Mouse (Mus musculus) lung, postnatal 14 days (tissue): ENCODE measurements around the gene Glyat.

Experiments used
- DNase-seq: peaks from one replicate; pipeline ENCODE4 v3.0.0; 2021

Gene Glyat

GRCm38 (mm10) chr19:12695590-12695989 lies 62.5 kb downstream of the Glyat start, which contains the start of gene Keg1:
Keg1 (plus strand) TSS chr19:12695786.
- DNase-seq: no peak

DNA sequence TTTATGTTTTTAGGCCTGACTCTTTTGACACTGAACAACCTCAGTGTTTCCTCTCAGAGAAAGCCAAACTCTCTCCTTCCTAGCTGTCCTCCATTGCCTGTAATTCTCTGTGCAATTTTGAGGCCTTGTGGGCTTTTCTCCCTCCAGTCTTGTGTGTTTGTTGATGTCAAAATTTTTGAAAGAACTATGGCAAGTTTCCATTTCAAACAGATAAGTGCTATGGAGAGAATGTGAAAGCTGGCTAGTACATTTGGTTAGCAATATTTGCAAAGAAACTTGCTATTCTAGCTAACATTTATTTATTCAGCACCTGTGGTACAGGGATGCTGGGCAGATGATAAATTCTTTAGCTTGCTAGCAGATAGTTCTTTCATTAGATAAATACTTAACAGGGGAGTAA lies 63.1 kb downstream of the Glyat start:
- no peak for DNase-seq
